Mouse (Mus musculus) gastrocnemius, postnatal 14 days (tissue): Measurements from ENCODE around the gene Tex2. TPM values are rescaled to one million over a fixed set of nuclear protein-coding genes. Genes with fewer than 3 reads are reported as not detected.
A peak's percentile ranks its signal among the peaks of the same experiment; 100 is the strongest.
"Not testable (repeated sequence)": the region's sequence is repeated elsewhere in the genome, so short reads cannot be mapped to it uniquely, and the experiment has no call there.

Experiments
- DNase-seq: peaks from one replicate; pipeline ENCODE4 v3.0.0; 2021; ENCODE audit warnings: mixed read lengths
- intact Hi-C: fragments of 180-260 bp; cut with DNase I; formaldehyde crosslinking; loops from one replicate; pipeline ENCODE4 v1.15.1; 2025; ENCODE audit warnings: low total_unique reads
- total RNA-seq, 2 experiments: library from RNA; stranded (reverse); gene quantifications; 2 replicates each; pipeline ENCODE4 v1.2.3; 2021

The Tex2 gene
- total RNA-seq, 2 experiments from 2014 or later, result 25.2 to 26.5 TPM

GRCm38 (mm10) chr11:106497926-106498325, 115.3 kb downstream of the Tex2 start:
- DNase-seq, result no peak
- intact Hi-C loops, result no loop called here

- intact Hi-C loops, DNase-seq: not testable (repeated sequence)
Observed at GRCm38 (mm10) chr11:106497009-106497408, 116.2 kb downstream of the Tex2 start.

GRCm38 (mm10) chr11:106492984-106493669, 120.1 kb downstream of the Tex2 start:
- no peak for DNase-seq
- intact Hi-C loops, result no loop called here

- intact Hi-C loops, result loop anchor here (2.0 kb wide), 1 partner anchor 77 kb away; no protein-coding TSS in a partner anchor
Observed at GRCm38 (mm10) chr11:106491393-106491792, 121.8 kb downstream of the Tex2 start.

GRCm38 (mm10) chr11:106490600-106490999, 122.6 kb downstream of the Tex2 start:
- intact Hi-C loops, result loop anchor here (2.0 kb wide), 1 partner anchor 76 kb away; no protein-coding TSS in a partner anchor
- not testable (repeated sequence) for DNase-seq

More at GRCm38 (mm10) chr11:106491393-106491792, 121.8 kb downstream of the Tex2 start:
- DNase-seq, result peak; percentile 59

GRCm38 (mm10) chr11:106490057-106490456, 123.2 kb downstream of the Tex2 start:
- no peak for DNase-seq
- intact Hi-C loops, result loop anchor here (2.0 kb wide), 1 partner anchor 75 kb away; no protein-coding TSS in a partner anchor

- no peak for DNase-seq
- intact Hi-C loops, result no loop called here
Observed at GRCm38 (mm10) chr11:106489036-106489693, 124.1 kb downstream of the Tex2 start.

- intact Hi-C loops, result no loop called here
- DNase-seq, result no peak
Observed at GRCm38 (mm10) chr11:106488126-106488561, 125.1 kb downstream of the Tex2 start.

GRCm38 (mm10) chr11:106487733-106488115, 125.5 kb downstream of the Tex2 start, which contains the start of gene Ern1:
Gene Ern1, minus strand, starts transcription at chr11:106487852.
- DNase-seq, result peak; percentile 96
- intact Hi-C loops, result no loop called here

DNA sequence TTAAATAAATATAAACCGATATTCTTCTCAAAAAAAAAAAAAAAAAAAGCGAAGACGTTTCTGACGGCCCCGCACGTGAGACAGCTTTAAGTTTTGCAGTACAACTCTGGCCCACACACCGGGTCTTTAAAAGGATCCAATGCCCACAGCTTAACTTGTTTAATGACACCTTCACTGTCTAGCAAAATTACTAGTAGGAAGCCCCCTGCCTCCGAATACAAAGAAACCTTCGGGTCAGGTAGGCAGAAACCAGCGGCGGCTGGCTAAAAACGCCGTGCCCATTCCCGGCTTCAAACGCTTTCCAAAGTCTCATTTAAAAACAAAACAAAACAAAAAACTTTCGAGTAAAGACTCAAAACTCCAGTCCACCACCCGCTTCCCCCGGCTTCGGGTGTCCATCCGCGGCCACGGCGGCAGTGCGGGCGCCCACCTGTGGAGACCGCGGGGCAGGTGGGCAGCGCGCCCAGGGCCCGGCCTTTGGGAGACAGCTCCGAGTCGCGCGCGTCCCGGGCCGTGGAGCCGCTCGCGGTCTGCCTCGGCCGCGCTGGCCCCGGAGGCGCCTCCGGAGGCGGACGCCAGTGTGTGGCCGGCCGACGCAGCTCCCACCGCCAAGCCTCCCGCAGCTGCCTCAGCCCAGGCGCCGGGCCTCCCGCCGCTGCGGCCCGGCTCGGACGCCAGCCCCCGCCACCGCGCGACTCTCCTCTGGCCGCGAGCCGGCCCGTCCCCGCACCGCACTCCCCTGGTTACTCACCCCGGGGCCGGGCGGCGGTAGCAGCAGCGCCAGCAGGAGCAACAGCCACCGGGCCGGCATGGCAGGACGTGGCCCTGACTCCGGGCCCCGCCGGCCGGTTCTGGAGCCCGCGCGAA, 126.1 kb downstream of the Tex2 start:
- intact Hi-C loops, result no loop called here
- peak; percentile 72 for DNase-seq

GRCm38 (mm10) chr11:106486042-106486865, 127.0 kb downstream of the Tex2 start:
- no peak for DNase-seq
- intact Hi-C loops, result no loop called here

- DNase-seq, result no peak
- intact Hi-C loops, result no loop called here
Observed at GRCm38 (mm10) chr11:106485611-106486010, 127.6 kb downstream of the Tex2 start.

DNA sequence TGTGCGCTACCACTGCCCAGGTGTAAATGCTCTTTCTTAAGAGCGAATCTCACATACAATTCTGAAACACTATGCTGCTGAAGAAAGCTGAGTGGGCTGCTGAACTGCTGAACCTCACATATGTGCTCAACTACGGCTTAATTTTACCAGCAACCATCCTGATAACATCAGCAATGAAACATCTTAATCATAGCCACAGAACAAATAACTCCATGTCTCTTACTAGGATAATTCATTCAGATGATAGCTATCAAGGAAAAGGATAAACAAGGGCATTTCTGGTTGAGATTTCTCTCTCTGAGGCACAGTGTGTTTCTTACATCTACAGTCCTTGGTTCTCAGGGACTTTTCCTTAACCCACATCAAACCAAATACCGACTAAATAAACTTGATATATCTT, 128.3 kb downstream of the Tex2 start:
- DNase-seq, result no peak
- intact Hi-C loops, result no loop called here

DNA sequence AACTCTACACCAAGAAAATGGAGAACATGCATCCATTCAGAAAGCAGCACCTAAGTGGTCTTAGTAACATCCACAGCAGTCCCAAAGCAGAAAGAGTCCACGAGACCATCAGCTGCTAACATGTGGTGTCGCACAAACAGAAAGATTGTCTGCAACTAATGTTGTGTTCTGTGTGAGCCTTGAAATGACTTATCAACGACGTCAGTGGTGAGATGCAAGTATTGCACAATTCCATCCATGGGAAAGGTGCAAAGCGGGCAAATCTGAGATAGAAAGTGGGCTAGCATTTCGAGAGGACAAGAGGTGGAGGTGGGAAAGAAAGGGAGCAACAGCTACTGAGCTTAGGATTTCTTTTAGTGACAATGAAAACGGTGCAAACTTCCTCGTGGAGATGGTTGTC, 130.4 kb downstream of the Tex2 start:
- DNase-seq, result no peak
- intact Hi-C loops, result no loop called here

- intact Hi-C loops, result no loop called here
- DNase-seq, result no peak
Observed at GRCm38 (mm10) chr11:106481651-106482050, 131.6 kb downstream of the Tex2 start.

- DNase-seq, result no peak
- intact Hi-C loops, result no loop called here
Observed at GRCm38 (mm10) chr11:106480530-106480885, 132.7 kb downstream of the Tex2 start.

DNA sequence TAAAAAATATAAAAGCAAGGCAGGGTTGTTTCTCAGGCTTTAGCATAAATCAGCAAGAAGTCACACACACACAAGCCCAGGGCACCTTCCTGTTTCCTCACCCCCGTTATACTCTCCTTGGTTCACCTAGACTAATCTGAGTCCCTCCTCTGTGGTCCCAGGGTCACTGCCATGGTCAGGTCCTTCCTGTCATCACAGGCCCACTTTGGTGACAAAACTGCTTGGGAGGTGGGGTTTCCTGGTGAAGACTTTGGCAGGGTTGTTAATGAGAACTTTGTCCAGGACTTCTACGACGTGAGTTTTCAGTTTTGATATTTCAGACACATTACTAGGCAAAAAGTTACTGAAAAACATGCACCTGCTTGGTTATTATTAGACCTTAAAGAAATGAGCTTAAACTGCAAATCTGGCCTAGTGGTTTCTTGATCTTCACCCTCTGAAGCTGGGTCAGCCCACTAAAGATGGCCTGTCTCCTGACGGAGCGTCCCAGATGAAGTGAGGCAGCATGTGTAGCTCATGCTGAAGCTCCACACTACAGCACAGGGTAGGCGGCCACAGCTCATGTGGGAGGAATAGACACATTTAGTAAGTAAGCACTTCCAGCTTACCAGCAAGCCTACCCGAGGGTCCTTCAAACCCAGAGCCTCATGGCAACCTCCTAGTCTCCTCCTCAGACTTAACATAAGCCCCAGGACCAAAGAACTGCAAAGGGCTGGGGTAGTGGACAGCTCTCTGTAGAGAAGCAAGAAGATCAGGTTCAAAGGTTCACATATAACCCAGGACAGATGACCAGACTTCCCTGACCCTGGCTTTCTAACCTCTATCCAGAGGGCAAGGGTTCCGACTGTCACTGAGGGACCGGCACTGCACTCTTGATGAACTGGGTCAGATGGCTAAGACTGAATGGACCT, 133.3 kb downstream of the Tex2 start:
- no peak for DNase-seq
- intact Hi-C loops, result no loop called here

GRCm38 (mm10) chr11:106478745-106479144, 134.5 kb downstream of the Tex2 start:
- intact Hi-C loops, result no loop called here
- DNase-seq, result no peak
